Mouse (Mus musculus) ES-Bruce4 (cell line): ENCODE data around the gene Iqce.

Experiments
- CTCF ChIP-seq: IDR thresholded peaks from one replicate; pipeline ENCODE4 v1.8.1; 2011; ENCODE audit warnings: low read depth, low read length
- EP300 ChIP-seq: IDR thresholded peaks from 2 replicates; pipeline ENCODE4 v1.6.1; 2011; ENCODE audit warnings: low read depth, low read length; ENCODE audit not compliant: insufficient read depth

GRCm38 (mm10) chr5:140695987-140696386 lies 6.2 kb downstream of the Iqce start:
- TF ChIP-seq EP300 (no peak), CTCF (no peak)
